In the genomic region with DNA sequence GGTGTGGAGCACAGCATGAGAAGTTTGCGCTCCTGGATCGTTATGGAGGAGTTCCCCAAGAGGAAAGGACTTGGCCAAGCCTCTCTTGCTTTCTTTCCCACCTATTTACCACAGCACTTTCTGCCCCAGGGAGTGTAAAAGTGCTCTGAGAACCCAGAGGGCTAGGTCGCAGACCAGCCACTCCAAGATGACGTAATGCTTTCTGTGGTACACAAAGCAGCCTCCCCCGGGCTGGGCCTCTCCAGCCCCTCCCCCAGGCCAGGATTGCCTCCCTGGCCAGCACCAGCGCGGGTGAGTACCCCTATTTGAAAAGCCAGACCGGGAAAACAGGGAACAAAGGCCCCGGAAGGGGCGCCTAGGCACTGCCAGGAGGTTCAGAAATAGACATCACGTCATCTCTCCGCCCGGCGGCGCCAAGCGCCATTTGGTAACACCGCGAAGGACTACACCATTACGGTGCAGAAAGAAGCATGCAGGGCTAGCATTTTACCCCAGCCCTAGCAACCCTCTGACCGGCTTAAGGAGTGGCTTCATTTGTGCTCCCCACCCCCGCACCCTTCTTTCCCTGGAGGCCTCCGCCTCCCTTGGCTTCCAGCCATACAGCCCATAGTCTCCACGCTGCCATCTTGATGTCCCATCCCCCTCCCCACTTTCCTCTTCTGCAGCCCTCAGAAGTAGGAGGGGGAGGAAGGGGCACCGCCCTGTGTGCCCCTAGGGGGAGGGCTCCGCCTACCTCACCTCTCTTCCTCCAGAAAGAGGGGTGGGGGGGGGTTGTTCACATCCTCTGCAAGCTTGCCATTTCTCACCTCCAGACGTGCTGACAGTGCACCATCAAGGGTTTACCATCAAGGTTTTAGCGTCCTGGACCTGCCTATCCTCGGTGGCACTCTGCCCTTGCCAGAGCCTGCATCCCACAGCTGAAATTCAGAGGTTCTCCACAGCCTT, we compare ENCODE assay signal across 8 mouse cellular contexts. TPM values are rescaled to one million over a fixed set of nuclear protein-coding genes. Genes with fewer than 3 reads are reported as not detected.
DNase-seq lines count a peak whose midpoint lies in the region; ATAC-seq lines count a peak whose summit lies in the region.
"Not testable (repeated sequence)": the region's sequence is repeated elsewhere in the genome, so short reads cannot be mapped to it uniquely, and the experiment has no call there.

No protein-coding gene starts in this region.

- H3K4me2 ChIP-seq in liver, embryonic 13.5 days, result peak overlapping the region; percentile 51

- DNase-seq in ES-E14 (ENCODE audit: low read depth, low spot score); liver, embryonic 13.5 days: not testable (repeated sequence)
- peak; percentile 92 for DNase-seq in cerebellum, adult 9-11 months
- DNase-seq in frontal cortex, adult 2 months (ENCODE audit: extremely low spot score in 1 of 2, low spot score in 1 of 2), result peak; percentile 80 to 87
- peak; percentile 73 for DNase-seq in heart, postnatal 4 days
- peak; percentile 87 for DNase-seq in layer of hippocampus, adult 11-12 months (ENCODE audit: low spot score)
- DNase-seq in naive thymus-derived CD4-positive, alpha-beta T cell, adult 2 months (ENCODE audit: low read depth), result peak; percentile 77
- DNase-seq in splenic B cell, adult 2 months (ENCODE audit: low read depth, low spot score), result peak; percentile 26

- not testable (repeated sequence) for H3K36me3 ChIP-seq in ES-E14 (ENCODE audit: control insufficient read depth, insufficient read depth, low read length, poor library complexity, severe bottlenecking); liver, embryonic 13.5 days; splenic B cell, adult 2 months (ENCODE audit: control insufficient read depth, insufficient read depth, low read length, poor library complexity, severe bottlenecking)

- H3K4me3 ChIP-seq in ES-E14 (ENCODE audit: insufficient read depth in 1 of 2, low read depth in 1 of 2, low read length in 2 of 2, poor library complexity in 1 of 2, severe bottlenecking in 1 of 2), result peak overlapping the region; percentile 57 to 66
- 0 out of 2 replicates have a peak overlapping the region, but pooled peaks have one; percentile 14 for H3K4me3 ChIP-seq in liver, embryonic 13.5 days (replicated peaks)

- peak; percentile 32 for ATAC-seq in liver, embryonic 13.5 days (ENCODE audit: low read depth)

- 14% methylated on average over 23 of the region's 28 CpGs for WGBS in liver, embryonic 13.5 days (ENCODE audit: insufficient replicate concordance)

- in situ Hi-C loops in ES-E14 (cut with MboI; ENCODE audit: low sequenced_read_pairs in 2 of 2, unreplicated experiment in 2 of 2), result not testable (repeated sequence)

- peak overlapping the region; percentile 67 for H3K27ac ChIP-seq in ES-E14 (ENCODE audit: insufficient read depth, low read depth, low read length, poor library complexity, severe bottlenecking)
- H3K27ac ChIP-seq in liver, embryonic 13.5 days, result not testable (repeated sequence)

- not testable (repeated sequence) for H3K27me3 ChIP-seq in liver, embryonic 13.5 days; splenic B cell, adult 2 months (ENCODE audit: control insufficient read depth, insufficient read depth, low read length, poor library complexity, severe bottlenecking)

- not testable (repeated sequence) for H3K9ac ChIP-seq in ES-E14 (ENCODE audit: insufficient read depth, low read depth, low read length, poor library complexity, severe bottlenecking); liver, embryonic 13.5 days

- not testable (repeated sequence) for H3K9me3 ChIP-seq in ES-E14 (ENCODE audit: control insufficient read depth, insufficient read depth, low read depth, low read length); liver, embryonic 13.5 days (replicated peaks)

- not testable (repeated sequence) for H3K4me1 ChIP-seq in ES-E14 (ENCODE audit: control insufficient read depth in 2 of 2, insufficient read depth in 2 of 2, low read length in 2 of 2, poor library complexity in 1 of 2); liver, embryonic 13.5 days (replicated peaks)

RNA-seq across cellular contexts. Expression of a gene that starts 3.6 kb away (rescaled TPM):
- total RNA-seq in ES-E14 (2012; rRNA removed), result 56.3 and 58.0 TPM in 2 replicates
- polyA plus RNA-seq in frontal cortex, adult 2 months (2012; rRNA removed), result 31.4 and 33.3 TPM in 2 replicates
- total RNA-seq in heart, postnatal 4 days (2021), result 10 to 100 TPM; 28.0 to 31.7 TPM
- 3.6 and 4.2 TPM in 2 replicates for polyA plus RNA-seq in liver, embryonic 13.5 days (2015; fragmentation: Nextera tagmentation; extraction: Ambion mirVana)

RNA-seq across cellular contexts. Expression of a gene that starts 56.5 kb away (rescaled TPM):
- total RNA-seq in ES-E14 (2012; rRNA removed), result 12.4 and 13.9 TPM in 2 replicates
- polyA plus RNA-seq in frontal cortex, adult 2 months (2012; rRNA removed), result 374 and 395 TPM in 2 replicates
- total RNA-seq in heart, postnatal 4 days (2021), result 1 to 10 TPM; 5.0 to 7.1 TPM
- polyA plus RNA-seq in liver, embryonic 13.5 days (2015; fragmentation: Nextera tagmentation; extraction: Ambion mirVana), result 1.2 and 1.3 TPM in 2 replicates
